Mouse (Mus musculus): Measurements from ENCODE around the gene Avpi1.
A peak's percentile ranks its signal among the peaks of the same experiment; 100 is the strongest.

Avpi1 gene

DNA sequence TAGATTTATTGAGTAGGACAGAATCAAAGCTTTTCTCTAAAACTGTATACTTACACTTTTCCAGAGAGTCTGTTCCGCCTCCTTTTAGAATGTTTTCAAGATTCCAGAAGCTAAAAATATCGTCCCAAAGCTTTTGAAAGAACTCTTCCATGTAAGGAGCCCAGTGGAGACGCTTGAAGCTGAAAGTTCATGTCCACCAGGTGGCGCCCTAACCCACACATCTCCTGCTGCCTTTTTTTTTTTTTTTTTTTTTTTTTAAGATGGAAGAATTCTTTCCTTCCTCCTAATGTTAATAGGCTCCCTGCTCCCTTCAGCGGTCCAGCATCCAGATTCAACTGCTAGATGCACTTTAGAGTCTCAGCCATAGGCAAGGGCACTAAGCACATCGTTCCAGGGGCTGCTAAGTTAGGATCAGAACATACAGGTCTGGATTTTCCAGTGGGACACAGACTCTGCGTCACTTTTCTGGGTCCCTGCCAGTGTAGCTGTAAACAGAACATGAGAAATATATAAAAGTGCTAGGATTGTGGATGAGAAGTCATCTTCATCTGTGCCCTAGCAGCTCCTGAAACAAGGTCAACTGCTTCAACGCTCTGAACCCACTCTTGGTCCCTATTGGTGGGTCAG lies 15.8 kb upstream of the Avpi1 start:
- DNase-seq (ENCODE audit: low read depth, low spot score): peak; percentile 90

DNA sequence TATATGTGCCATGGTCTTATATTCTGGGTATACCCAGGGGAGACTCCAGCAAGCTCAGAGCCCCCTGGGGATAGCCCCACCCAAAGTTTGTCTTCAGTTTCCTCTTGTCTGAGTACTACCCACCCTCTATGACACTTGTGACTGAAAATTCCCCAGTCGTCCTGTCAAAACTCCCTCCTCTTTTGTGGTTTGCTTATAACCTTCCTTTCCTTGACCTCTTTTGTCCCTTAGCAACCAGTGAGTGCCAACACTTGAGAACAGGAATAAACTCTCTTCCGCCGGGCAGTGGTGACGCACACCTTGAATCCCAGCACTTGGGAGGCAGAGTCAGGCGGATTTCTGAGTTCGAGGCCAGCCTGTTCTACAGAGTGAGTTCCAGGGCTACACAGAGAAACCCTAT lies 15.2 kb upstream of the Avpi1 start:
- DNase-seq (ENCODE audit: low read depth, low spot score): no peak

DNA sequence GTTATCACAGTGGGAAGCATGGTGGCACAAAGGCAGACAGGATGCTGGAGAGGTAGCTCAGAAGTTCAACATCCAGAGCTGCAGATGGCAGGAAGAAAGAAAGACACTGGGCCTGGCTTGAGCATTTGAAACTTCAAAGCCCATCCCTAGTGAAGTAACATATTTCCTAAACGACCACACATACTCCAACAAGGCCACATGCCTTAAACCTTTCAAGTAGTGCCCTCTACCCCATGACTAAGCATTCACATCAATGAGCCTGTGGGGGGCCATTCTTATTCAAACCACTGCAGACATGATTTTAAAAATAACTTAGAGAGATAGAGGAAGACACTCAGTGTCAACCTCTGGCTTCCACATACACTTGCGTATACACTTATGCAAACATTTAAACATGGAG lies 13.9 kb upstream of the Avpi1 start:
- DNase-seq (ENCODE audit: low read depth, low spot score): peak; percentile 52

GRCm38 (mm10) chr19:42141998-42142397 lies 13.1 kb upstream of the Avpi1 start:
- peak; percentile 84 for DNase-seq (ENCODE audit: low read depth, low spot score)

DNA sequence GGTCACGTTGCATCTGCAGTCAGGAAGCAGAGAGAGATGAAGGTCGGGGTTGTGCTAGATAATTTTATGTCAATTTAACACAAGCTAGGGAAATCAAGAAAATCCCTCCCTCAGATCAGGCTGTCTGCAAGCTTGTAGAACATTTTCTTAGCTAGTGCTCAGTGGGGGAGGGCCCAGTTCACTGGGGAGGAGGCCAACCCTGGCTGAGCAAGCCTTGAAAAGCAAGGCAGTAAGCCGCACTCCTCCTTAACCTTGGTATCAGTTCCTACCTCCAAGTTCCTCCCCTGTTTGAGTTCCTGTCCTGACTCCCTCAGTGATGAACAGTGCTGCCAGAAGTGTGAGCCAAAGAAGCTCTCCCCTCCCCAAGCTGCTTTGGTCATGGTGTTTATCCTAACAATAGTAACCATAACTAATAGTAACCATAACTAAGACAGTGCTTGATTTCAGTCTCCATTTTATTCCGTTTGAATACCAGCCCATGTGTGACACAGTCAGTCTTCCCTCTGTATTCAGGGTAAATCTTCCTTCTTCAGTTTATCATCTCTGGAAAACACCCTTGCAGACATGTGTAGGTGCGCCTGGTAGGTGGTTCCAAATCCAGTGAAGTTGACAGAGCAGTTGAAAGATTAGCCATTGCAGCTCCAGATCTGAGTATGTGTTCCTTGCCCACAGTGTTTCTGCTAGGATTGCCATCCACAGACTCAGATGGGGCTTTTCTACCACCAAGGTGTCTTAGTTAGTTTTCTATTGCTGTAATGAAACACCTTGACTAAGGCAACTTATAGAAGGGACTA lies 11.1 kb upstream of the Avpi1 start:
- DNase-seq (ENCODE audit: low read depth, low spot score): no peak

GRCm38 (mm10) chr19:42138517-42139285 lies 9.8 kb upstream of the Avpi1 start:
- no peak for DNase-seq (ENCODE audit: low read depth, low spot score)

GRCm38 (mm10) chr19:42137167-42137672 lies 8.4 kb upstream of the Avpi1 start:
- no peak for DNase-seq (ENCODE audit: low read depth, low spot score)

DNA sequence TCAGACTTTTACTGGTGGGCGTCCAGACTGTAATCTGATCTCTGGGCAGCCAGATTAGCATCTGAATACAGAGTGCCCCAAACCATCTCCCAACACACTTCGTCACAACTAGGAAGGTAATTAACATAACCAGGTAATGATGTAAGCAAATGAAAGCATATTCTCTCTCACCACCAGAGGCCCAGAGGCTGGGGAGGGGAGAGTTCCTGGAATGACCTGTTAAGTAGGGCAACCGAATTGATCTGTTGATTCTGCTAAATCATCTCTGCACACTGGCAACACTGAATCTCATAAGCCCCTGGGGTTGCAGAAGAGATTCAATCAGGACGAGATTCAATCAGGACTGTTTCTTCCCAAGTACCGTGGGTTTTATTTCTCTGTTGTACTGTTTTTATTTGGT lies 7.3 kb upstream of the Avpi1 start:
- peak; percentile 97 for DNase-seq (ENCODE audit: low read depth, low spot score)

DNA sequence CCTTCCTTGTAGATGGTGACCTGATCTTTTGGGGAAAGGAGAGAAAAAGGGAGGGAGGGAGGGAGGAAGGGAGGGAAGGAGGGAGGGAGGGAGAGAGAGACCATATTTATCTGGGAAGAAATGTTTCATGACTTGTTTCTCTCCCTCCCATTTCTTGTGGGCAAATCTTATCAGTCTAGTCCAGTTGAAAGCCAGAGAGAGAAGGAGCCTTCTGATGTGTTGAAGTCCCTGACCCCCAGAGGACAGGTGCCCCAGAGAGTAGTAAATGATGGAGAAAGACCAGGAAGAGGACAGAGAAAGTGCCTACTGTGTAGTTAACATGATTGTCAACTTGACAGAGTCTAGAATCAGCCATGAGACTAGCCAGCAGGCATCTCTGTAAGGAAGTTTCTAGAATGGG lies 6.2 kb upstream of the Avpi1 start:
- DNase-seq (ENCODE audit: low read depth, low spot score): no peak

GRCm38 (mm10) chr19:42131101-42131500 lies 2.2 kb upstream of the Avpi1 start:
- no peak for DNase-seq (ENCODE audit: low read depth, low spot score)

- no peak for DNase-seq (ENCODE audit: low read depth, low spot score)
Observed at GRCm38 (mm10) chr19:42130294-42130606, 1.4 kb upstream of the Avpi1 start.

GRCm38 (mm10) chr19:42129509-42130293 lies 842 bp upstream of the Avpi1 start:
- peak; percentile 64 for DNase-seq (ENCODE audit: low read depth, low spot score)

DNA sequence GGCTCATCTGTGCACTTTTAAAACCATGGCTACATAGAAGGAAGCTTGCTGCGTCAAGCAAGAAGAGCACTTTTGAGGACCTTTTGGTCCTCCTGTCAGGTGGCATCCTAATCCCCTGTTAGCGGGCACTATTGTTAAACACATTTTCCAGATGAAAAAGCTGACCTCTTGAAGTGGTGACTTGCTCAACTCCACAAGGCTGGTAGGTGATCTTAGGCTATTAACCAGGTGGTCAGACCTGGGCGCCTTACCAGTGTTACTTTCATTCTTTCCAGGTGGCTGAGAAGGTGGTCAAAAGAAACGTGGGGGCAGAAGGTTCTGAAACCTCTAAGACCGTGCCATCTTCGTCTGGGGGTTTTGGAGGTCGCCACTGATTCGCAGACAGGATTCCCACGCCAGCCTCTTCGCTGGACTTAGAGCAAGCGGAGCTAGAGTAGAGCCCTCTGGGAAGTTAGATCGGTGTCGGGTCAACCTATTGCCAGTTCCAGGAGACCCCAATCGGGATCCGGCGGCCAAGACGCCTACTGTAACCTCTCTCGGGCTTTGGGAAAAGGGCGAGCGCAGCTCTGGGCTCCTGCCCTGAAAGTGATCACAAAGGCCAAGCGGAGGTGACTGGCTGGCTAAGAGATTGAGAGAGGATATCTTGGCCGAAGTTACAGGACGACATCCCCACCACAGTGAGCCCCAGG lies 663 bp downstream of the Avpi1 start:
- no peak for DNase-seq (ENCODE audit: low read depth, low spot score)

- no peak for DNase-seq (ENCODE audit: low read depth, low spot score)
Observed at GRCm38 (mm10) chr19:42127024-42127423, 1.8 kb downstream of the Avpi1 start.

DNA sequence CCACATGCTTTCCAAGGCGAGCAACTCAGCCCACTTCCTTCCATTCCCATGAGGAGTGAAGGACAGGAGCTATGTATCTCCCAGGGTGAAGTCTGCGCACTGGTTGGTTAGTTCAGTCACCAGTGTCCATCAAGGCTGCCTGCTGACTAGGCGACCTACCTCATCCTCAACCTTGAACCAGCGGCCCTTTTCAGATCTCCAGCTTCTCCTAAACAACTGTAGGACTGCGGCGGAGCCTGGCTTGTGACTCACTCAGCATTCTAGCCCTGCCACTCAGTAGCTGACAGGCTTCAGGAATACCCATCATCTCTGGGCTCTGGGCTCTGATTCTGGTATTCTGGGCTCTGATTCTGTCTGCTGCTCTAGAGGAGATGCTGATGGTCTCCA lies 2.6 kb downstream of the Avpi1 start:
- no peak for DNase-seq (ENCODE audit: low read depth, low spot score)

DNA sequence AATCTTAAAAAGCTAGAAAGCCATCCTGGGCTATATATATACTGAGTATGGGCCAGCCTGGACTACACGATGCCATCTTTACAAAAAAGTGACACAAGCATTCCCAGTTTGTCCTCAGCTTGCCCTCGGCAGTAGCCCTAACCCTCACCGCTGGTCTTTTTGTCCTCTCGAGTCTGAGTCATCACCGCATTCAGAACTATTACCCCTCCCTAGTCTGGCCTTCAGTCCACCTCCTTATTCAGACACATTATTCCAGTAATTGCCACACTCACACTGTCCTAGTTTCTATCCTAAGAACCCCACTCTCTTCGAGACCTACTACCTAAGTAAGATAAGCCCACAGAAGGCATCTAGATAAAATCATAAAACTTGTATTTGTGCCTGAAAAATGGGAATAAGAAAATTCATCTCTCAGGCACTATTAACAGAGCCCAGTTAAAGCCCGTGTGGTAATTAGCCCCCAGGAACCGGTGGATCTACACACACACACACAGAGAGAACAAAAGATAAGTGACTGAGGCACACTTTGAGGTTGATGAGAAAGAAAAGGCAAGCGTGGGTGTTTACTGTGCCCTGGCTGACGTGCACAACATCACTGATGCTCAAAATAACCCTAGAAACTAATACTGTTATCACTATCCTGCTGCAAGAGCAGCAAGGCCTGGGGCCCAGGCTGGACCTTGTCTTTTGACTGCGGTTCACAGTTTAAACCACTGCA lies 3.2 kb downstream of the Avpi1 start:
- no peak for DNase-seq (ENCODE audit: low read depth, low spot score)

GRCm38 (mm10) chr19:42124684-42125083 lies 4.2 kb downstream of the Avpi1 start:
- no peak for DNase-seq (ENCODE audit: low read depth, low spot score)

DNA sequence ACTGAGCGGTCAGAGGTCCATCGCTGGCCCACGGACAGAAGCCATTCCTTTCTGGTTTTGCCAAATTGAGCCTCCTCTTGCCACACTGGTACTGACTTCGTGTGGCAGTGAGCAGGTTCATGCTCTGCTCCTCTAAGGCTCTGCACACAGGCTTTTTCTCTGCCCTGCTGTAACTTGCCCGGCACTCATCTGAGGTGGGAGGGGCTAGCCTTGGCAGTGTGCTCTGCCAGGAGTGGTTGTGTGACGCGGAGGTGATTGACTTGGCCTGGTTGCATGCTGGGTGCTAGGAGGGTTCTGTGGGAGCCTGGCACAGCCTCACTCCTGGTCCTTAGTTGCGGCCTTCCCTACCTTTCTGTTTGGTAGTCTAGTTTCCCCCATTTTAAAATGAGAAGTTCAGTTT lies 8.4 kb downstream of the Avpi1 start:
- DNase-seq (ENCODE audit: low read depth, low spot score): no peak

- no peak for DNase-seq (ENCODE audit: low read depth, low spot score)
Observed at GRCm38 (mm10) chr19:42118596-42118995, 10.3 kb downstream of the Avpi1 start.

DNA sequence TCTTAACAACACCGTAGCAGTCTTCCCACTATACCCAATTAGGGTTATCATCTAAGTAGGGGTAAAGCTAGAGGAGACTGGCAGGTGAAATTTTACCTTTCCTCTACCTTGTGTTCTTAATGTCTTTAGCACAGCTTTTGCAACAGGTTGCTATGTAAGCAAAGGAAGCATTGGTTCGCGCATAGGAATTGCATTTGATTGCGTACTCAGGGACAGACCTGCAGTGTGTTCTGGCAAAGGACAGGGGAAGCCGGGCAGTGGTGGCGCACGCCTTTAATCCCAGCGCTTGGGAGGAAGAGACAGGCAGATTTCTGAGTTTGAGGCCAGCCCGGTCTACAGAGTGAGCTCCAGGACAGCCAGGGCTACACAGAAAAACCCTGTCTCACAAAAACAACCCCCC lies 10.7 kb downstream of the Avpi1 start:
- DNase-seq (ENCODE audit: low read depth, low spot score): no peak
